25 mouse cellular contexts compared by ENCODE assay signal in genomic region chr6:15671364-15671763, GRCm38 (mm10). TPM values are rescaled to one million over a fixed set of nuclear protein-coding genes. Genes with fewer than 3 reads are reported as not detected.
DNase-seq lines count a peak whose midpoint lies in the region; ATAC-seq and TF ChIP-seq lines count a peak whose summit lies in the region.
"Had no signal": no experiment of that assay in that cellular context is flagged by ENCODE, and none has a peak within 500 bp of the region (broad histone marks: within the 10 kb centered on the region; RNA-seq: fewer than 3 reads in every experiment).

No protein-coding gene starts in this region.

- H3K4me3 ChIP-seq in gastrocnemius, adult 2 months: no peak overlapping the region
- H3K4me3 ChIP-seq in lung, postnatal 0 days (ENCODE audit: low read depth, low read length): no peak overlapping the region
- H3K4me3 ChIP-seq: embryonic facial prominence, embryonic 12.5 days; hindbrain, embryonic 13.5 days; lung, embryonic 15.5 days; megakaryocyte, embryonic 14.5 days; midbrain, embryonic 12.5 days had no signal

- peak; percentile 22; the same call in 1 of the 2 replicates for TF ChIP-seq CTCF in gastrocnemius, adult 2 months (IDR thresholded peaks at IDR 0.05)
- peak; percentile 11; the same call in 1 of the 2 replicates for TF ChIP-seq CTCF in lung, postnatal 0 days (IDR thresholded peaks at IDR 0.05)

- H3K9me3 ChIP-seq in lung, postnatal 0 days (ENCODE audit: low read length): no peaks in the 10 kb centered on the region
- H3K9me3 ChIP-seq: embryonic facial prominence, embryonic 12.5 days; hindbrain, embryonic 13.5 days; lung, embryonic 15.5 days; megakaryocyte, embryonic 14.5 days; midbrain, embryonic 12.5 days had no signal

- H3K27me3 ChIP-seq in lung, postnatal 0 days (replicated peaks; ENCODE audit: insufficient read depth, low read length): no peaks in the 10 kb centered on the region
- H3K27me3 ChIP-seq: embryonic facial prominence, embryonic 12.5 days; hindbrain, embryonic 13.5 days; lung, embryonic 15.5 days; megakaryocyte, embryonic 14.5 days; midbrain, embryonic 12.5 days had no signal

- intact Hi-C loops in gastrocnemius, adult 2 months (cut with DNase I): no loop called here

- ATAC-seq in lung, postnatal 0 days: no peak
- ATAC-seq: forebrain, embryonic 16.5 days had no signal

- DNase-seq in gastrocnemius, adult 2 months: no peak
- DNase-seq in gastrocnemius, postnatal 4 days (ENCODE audit: low spot score in 2 of 2): no peak
- no peak for DNase-seq in lung, postnatal 0 days (ENCODE audit: low spot score)
- DNase-seq in lung, postnatal 4 days: no peak
- peak; percentile 20 for DNase-seq in induced T-regulatory cell, adult 2 months (ENCODE audit: low read depth)
- no peak for DNase-seq in kidney, adult 9 months
- DNase-seq in thymus, postnatal 14 days: no peak
- DNase-seq: adrenal gland, postnatal 25 days; cerebellum, adult 11-12 months; cerebellum, adult 9-11 months; embryo, embryonic 11 days; gastrocnemius, postnatal 10 days; heart, adult 11 months; heart, postnatal 36 days; kidney, adult 2 months; kidney, postnatal 10 days; lung, postnatal 36 days had no signal

- no peaks in the 10 kb centered on the region for H3K36me3 ChIP-seq in lung, postnatal 0 days (ENCODE audit: insufficient read depth, low read length)
- H3K36me3 ChIP-seq: embryonic facial prominence, embryonic 12.5 days; hindbrain, embryonic 13.5 days; lung, embryonic 15.5 days; midbrain, embryonic 12.5 days had no signal

- TF ChIP-seq EP300 in lung, postnatal 0 days (IDR thresholded peaks at IDR 0.05): no peak

- no peak overlapping the region for H3K4me2 ChIP-seq in lung, postnatal 0 days (replicated peaks; ENCODE audit: low read depth, low read length)
- H3K4me2 ChIP-seq: embryonic facial prominence, embryonic 12.5 days; heart, embryonic 11.5 days; hindbrain, embryonic 13.5 days; liver, embryonic 11.5 days; lung, embryonic 15.5 days; midbrain, embryonic 12.5 days had no signal

- no peak overlapping the region for H3K9ac ChIP-seq in lung, postnatal 0 days (replicated peaks; ENCODE audit: low read depth)
- H3K9ac ChIP-seq: embryonic facial prominence, embryonic 12.5 days; hindbrain, embryonic 13.5 days; lung, embryonic 15.5 days; midbrain, embryonic 12.5 days had no signal

- no peak overlapping the region for H3K27ac ChIP-seq in gastrocnemius, adult 2 months
- H3K27ac ChIP-seq in lung, postnatal 0 days (ENCODE audit: low read length): no peak overlapping the region
- H3K27ac ChIP-seq: embryonic facial prominence, embryonic 12.5 days; hindbrain, embryonic 13.5 days; lung, embryonic 15.5 days; midbrain, embryonic 12.5 days had no signal

- H3K4me1 ChIP-seq in lung, postnatal 0 days (ENCODE audit: insufficient read depth, low read depth, low read length): no peaks in the 10 kb centered on the region
- H3K4me1 ChIP-seq: embryonic facial prominence, embryonic 12.5 days; hindbrain, embryonic 13.5 days; lung, embryonic 15.5 days; megakaryocyte, embryonic 14.5 days; midbrain, embryonic 12.5 days had no signal

RNA-seq across cellular contexts. Expression of gene Mdfic, which starts 49.1 kb away (rescaled TPM):
- total RNA-seq in gastrocnemius, adult 2 months (2021): 1 to 10 TPM; 8.9 to 9.4 TPM
- 10 to 100 TPM; 27.2 to 28.9 TPM for total RNA-seq in gastrocnemius, postnatal 4 days (2021)
- polyA plus RNA-seq in lung, postnatal 0 days (2015; fragmentation: Nextera tagmentation; extraction: Ambion mirVana): 9.1 and 12.0 TPM in 2 replicates
